Mouse (Mus musculus) liver, embryonic 11.5 days (tissue): ENCODE measurements at regions not wholly inside any gene's neighbourhood (a gene's known extent, or its start where the extent isn't known, plus 50 kb on each side); places are given as distances from the start of the nearest gene placed in this dataset.

Source experiments
- ATAC-seq: fragments of 200-750 bp; cut with Nextera tagmentation; replicated peaks from 2 replicates; pipeline ENCODE4 v1.8.0; 2017; ENCODE audit warnings: moderate number of reproducible peaks, mild to moderate bottlenecking, moderate TSS enrichment, moderate library complexity; ENCODE audit not compliant: low FRiP score
- DNase-seq: peaks from one replicate; pipeline ENCODE4 v3.0.0-alpha.2; 2017; ENCODE audit warnings: low spot score
- H3K27ac ChIP-seq: fragments of 300-500 bp; sonication (generic); 2 replicates; pipeline ENCODE4 v1.5.1; 2014; ENCODE audit warnings: mild to moderate bottlenecking, low read depth, low read length, control low read depth
- H3K27me3 ChIP-seq: fragments of 300-500 bp; sonication (generic); replicated peaks from 2 replicates; pipeline ENCODE4 v1.6.1; 2014; ENCODE audit warnings: low read length, mixed read lengths; ENCODE audit not compliant: control insufficient read depth, insufficient read depth
- H3K36me3 ChIP-seq: fragments of 300-500 bp; sonication (generic); 2 replicates; pipeline ENCODE4 v1.6.1; 2014; ENCODE audit warnings: mild to moderate bottlenecking, low read length, moderate library complexity, mixed read lengths; ENCODE audit not compliant: control insufficient read depth, insufficient read depth
- H3K4me1 ChIP-seq: fragments of 300-500 bp; sonication (generic); replicated peaks from 2 replicates; pipeline ENCODE4 v1.6.1; 2014; ENCODE audit warnings: low read length, mixed read lengths; ENCODE audit not compliant: control insufficient read depth, insufficient read depth
- H3K4me2 ChIP-seq: fragments of 300-500 bp; sonication (generic); 2 replicates; pipeline ENCODE4 v1.6.1; 2014; ENCODE audit warnings: mild to moderate bottlenecking, control low read depth, moderate library complexity
- H3K4me3 ChIP-seq: fragments of 300-500 bp; sonication (generic); 2 replicates; pipeline ENCODE4 v1.5.1; 2014; ENCODE audit warnings: low read depth, low read length, control low read depth
- H3K9ac ChIP-seq: fragments of 300-500 bp; sonication (generic); 2 replicates; pipeline ENCODE4 v1.6.1; 2014; ENCODE audit warnings: low read depth, low read length, control low read depth
- H3K9me3 ChIP-seq: fragments of 300-500 bp; sonication (generic); 2 replicates; pipeline ENCODE4 v1.6.1; 2016; ENCODE audit warnings: low read length, inconsistent platforms, mixed read lengths; ENCODE audit not compliant: control insufficient read depth
- WGBS: fragments of 180-500 bp; shearing (Covaris S2); extraction: QIAGEN DNeasy Blood & Tissue Kit; methylation state at CpG from one replicate; pipeline ENCODE4 v1.1.7; 2014; 5-methylcytosine and 5-hydroxymethylcytosine counted together

DNA sequence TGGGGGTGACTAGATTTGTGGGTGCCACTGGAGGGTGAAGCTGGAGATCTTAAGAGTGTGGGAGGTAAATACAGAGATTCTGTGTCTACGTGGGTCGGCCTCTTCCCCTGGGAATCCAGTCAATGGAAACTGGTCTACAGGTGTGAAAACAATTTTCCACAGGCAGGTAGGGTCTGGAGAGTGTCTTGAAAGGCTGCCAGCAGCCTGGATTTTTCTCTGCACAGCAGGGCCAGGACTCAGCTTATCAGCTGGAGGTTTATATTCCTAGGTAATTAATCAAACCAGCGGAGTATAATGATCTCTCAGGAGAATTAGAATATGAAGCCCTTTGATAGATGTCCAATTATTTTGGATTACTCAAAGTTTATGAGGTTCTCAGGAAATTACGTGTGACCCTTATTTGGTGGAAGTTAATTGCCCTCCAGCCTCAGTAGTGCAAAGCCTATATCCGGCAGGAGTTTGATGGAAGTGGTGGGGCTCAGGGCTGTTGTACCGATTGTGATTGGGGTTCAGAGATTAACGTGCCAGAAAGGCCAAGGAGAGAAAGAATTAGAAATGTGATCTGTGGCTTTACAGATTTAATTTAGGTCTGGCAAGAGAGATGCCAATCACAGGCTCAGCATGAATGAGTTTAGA lies 250.8 kb downstream of the Map2k6 start:
- ATAC-seq (no peak), DNase-seq (no peak)
- no peak overlapping the region for H3K4me3 ChIP-seq
- no peak overlapping the region for H3K27ac ChIP-seq
- 71% methylated on average over 7 of the region's 7 CpGs for whole genome bisulfite sequencing
- H3K27me3 ChIP-seq = no peaks in the 10 kb centered on the region
- no peaks in the 10 kb centered on the region for H3K9me3 ChIP-seq
- no peaks in the 10 kb centered on the region for H3K36me3 ChIP-seq
- no peaks in the 10 kb centered on the region for H3K4me1 ChIP-seq
- H3K9ac ChIP-seq = no peak overlapping the region
- H3K4me2 ChIP-seq = no peak overlapping the region

DNA sequence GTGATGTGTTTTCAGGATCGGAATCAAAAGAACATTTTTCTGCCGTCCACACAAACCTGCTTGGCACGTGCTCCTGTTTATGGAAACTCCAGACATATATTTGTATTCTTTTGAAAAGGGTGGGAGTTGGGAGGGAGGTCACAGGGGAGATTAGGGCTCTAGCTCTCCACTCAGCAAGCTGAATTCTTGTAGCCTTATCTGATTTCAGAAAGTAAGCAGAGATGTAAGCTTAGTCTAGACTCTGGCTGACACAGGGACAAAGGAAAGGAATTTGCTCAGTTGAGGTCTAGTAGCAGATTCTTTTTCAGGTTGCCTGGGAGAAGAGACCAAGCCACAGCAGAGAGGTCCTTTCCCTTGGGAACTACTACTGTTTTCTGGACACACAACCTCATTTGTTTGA lies 253.1 kb downstream of the Map2k6 start:
- Histone ChIP-seq H3K27me3 (no peaks in the 10 kb centered on the region), H3K4me3 (no peak overlapping the region), H3K36me3 (no peaks in the 10 kb centered on the region), H3K4me2 (no peak overlapping the region), H3K9ac (no peak overlapping the region), H3K9me3 (no peaks in the 10 kb centered on the region), H3K4me1 (no peaks in the 10 kb centered on the region), H3K27ac (no peak overlapping the region)
- 52% methylated on average over 3 of the region's 3 CpGs for WGBS
- DNase-seq = no peak
- no peak for ATAC-seq

DNA sequence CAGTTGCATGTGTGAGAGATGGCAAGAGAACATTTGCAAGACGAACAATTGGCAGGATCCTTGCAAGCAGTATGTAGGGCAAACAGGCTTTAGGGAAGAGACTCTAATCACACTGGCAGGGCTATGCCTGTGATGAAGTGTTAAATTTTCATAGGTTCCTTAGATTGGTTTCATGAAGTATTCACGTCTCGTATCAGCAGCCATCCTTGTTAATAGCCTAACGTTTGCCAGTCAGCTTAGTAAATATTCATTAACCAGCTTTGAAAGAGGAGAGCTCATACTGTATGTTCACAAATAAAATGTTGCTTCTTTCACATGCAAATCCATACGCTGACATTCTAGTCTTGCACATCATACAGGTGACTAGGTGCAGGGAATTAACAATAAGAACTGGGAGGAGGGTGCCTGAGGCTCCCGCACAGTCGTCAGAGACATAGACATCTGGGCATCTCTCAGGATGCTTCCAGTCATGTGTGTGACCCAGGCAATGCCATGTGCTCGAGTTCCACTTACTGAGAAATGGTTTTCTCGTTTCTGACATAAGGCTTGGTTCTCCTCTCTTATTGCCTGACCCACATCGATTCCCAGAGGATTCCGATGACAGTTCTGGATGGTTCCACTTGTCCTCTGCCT lies 257.7 kb downstream of the Map2k6 start:
- no peak overlapping the region for H3K27ac ChIP-seq
- 83% methylated on average over 11 of the region's 11 CpGs for WGBS
- H3K9me3 ChIP-seq = no peaks in the 10 kb centered on the region

DNA sequence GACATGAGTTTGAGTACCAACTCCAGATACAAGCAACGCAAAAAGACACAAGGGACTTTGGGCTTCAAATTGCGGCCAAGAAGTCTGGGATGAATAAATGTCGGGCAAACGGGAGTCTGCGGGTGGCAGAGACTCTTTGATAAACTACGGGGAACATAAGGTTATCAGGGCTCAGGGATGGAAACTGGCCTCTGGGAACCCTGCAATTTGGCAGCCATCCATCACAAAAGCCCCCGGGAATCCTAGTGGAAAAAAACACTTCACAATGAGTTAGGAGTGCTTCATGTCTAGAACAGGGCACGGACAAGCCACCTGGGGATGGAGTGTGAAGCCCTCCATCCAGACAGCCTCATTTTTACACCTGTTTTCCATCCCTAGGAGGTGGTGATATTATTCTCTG lies 258.9 kb downstream of the Map2k6 start:
- Histone ChIP-seq H3K4me3 (no peak overlapping the region), H3K4me1 (no peaks in the 10 kb centered on the region), H3K9ac (no peak overlapping the region), H3K27me3 (no peaks in the 10 kb centered on the region), H3K4me2 (no peak overlapping the region), H3K9me3 (no peaks in the 10 kb centered on the region), H3K27ac (no peak overlapping the region), H3K36me3 (no peaks in the 10 kb centered on the region)
- no peak for DNase-seq
- ATAC-seq = no peak
- 62% methylated on average over 8 of the region's 8 CpGs for WGBS

More for the DNA sequence above, 257.7 kb downstream of the Map2k6 start:
- no peak for DNase-seq
- no peak for ATAC-seq
- no peaks in the 10 kb centered on the region for H3K36me3 ChIP-seq
- no peak overlapping the region for H3K9ac ChIP-seq
- no peak overlapping the region for H3K4me3 ChIP-seq
- no peak overlapping the region for H3K4me2 ChIP-seq
- no peaks in the 10 kb centered on the region for H3K27me3 ChIP-seq
- no peaks in the 10 kb centered on the region for H3K4me1 ChIP-seq

DNA sequence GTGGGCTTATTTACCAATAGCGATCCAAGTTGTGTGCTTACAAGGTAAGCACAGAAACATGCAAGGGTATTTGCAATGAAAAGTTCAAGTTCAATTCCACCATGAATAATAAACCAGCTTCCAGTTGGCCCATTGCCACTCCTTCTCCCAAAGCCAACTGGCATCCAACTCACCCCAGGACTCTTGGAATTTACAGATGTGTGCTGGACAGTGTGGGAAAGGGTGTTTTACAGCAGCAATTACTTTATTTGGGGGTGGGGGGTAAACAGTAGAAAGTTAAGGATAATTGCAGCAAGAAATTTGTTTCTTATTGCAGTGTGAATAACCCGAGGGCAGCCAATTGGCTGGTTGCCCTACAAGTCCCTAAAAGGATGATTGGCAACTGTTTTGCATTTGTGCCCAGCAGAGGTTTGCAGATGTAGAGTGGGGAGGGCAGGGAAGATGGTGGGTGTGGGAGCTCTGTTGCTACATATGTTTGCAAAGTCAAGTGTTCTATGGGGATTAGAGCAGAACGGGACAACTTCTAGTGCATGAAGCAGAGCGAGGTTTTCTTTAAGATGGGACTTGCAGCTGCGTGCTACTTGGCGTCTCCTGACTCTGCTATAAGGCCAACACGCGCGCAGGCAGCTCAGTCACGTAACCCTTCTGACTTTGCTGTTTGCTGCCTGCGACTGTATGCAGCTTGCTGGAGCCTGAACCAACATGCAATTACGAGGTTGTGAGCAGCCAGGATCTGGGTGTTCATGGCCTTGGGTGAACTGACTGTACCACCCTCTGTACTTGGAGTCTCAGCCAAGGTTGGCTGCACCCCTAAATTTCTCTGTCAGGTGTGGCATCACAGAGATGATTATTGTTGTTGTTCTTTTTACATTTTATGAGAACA lies 271.9 kb downstream of the Map2k6 start:
- no peak overlapping the region for H3K9ac ChIP-seq
- H3K36me3 ChIP-seq = no peaks in the 10 kb centered on the region
- H3K27ac ChIP-seq = no peak overlapping the region
- no peaks in the 10 kb centered on the region for H3K4me1 ChIP-seq
- no peak for ATAC-seq
- H3K9me3 ChIP-seq = no peaks in the 10 kb centered on the region
- WGBS = 82% methylated on average over 12 of the region's 12 CpGs
- no peak overlapping the region for H3K4me3 ChIP-seq
- no peaks in the 10 kb centered on the region for H3K27me3 ChIP-seq
- DNase-seq = no peak
- no peak overlapping the region for H3K4me2 ChIP-seq

DNA sequence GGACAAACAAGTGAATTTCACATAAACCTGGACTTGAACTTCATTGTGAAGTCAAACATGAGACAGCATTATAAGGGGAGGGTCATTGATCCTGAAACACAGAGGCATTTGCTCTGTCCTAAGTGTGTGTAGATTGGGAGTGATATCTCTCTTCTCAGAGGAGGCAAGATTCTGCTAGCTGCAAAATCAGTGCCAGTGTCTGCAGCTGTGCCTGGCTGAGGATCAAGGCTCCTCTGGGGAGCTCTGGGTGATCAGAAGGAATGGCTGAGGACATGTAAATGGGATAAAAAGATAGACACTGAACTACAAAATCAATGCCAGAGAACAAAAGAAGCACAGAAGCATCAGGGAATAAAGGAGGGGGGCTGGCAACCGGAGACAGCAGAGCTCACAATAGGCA lies 274.0 kb downstream of the Map2k6 start:
- 74% methylated on average over 1 of the region's 1 CpGs for WGBS

DNA sequence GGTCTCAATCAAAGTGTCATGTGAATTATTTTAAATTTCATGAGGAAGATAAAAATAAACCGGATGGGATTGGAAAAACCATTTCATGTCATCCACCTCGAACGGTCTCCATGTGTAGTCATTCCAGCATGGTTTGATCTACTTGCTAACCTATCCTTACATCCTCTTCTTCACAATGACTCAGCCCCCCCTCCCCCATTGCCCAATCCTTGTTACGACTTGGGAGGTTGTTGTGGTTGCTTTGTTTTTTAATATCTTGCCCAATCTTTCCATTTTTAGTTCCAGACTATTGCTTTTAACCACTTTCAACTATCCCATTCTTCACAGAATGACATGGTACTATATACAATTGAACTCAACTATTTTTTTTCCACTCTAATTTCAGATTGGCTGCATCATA lies 275.0 kb upstream of the Kcnj16 start:
- Histone ChIP-seq H3K27me3 (no peaks in the 10 kb centered on the region), H3K4me3 (no peak overlapping the region), H3K36me3 (no peaks in the 10 kb centered on the region), H3K4me1 (no peaks in the 10 kb centered on the region), H3K4me2 (no peak overlapping the region), H3K9me3 (no peaks in the 10 kb centered on the region), H3K27ac (no peak overlapping the region), H3K9ac (no peak overlapping the region)
- no peak for DNase-seq
- WGBS = 72% methylated on average over 4 of the region's 4 CpGs
- ATAC-seq = no peak

More for the DNA sequence above, 274.0 kb downstream of the Map2k6 start:
- Histone ChIP-seq H3K4me1 (no peaks in the 10 kb centered on the region), H3K4me3 (no peak overlapping the region), H3K9me3 (no peaks in the 10 kb centered on the region), H3K27ac (no peak overlapping the region), H3K9ac (no peak overlapping the region), H3K36me3 (no peaks in the 10 kb centered on the region), H3K27me3 (no peaks in the 10 kb centered on the region), H3K4me2 (no peak overlapping the region)
- no peak for ATAC-seq
- DNase-seq = no peak

DNA sequence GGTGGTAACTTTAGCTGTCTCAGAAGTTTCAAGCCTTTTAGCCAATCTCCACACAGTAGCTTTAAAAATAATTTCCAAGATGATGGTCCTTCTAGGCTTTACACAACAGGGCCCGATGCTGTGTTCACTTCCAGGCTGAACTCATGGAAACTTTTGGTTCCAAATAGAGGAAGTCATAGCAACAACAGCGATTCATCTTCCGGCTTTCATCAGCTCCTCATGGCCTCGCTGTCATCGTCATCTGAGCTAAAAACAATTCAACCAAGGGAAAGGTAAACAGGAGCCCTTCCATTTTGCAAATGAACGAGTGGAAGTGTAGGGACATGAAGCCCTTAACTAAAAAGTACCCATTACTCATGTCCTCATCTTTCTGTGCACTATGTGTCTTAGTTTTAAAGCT lies 270.8 kb upstream of the Kcnj16 start:
- Histone ChIP-seq H3K4me3 (no peak overlapping the region), H3K9ac (no peak overlapping the region), H3K27me3 (no peaks in the 10 kb centered on the region), H3K9me3 (no peaks in the 10 kb centered on the region), H3K4me2 (no peak overlapping the region), H3K36me3 (no peaks in the 10 kb centered on the region), H3K4me1 (no peaks in the 10 kb centered on the region), H3K27ac (no peak overlapping the region)
- DNase-seq (no peak), ATAC-seq (no peak)
- 71% methylated on average over 6 of the region's 6 CpGs for WGBS
